Mouse (Mus musculus) heart, embryonic 15.5 days (tissue): ENCODE results near the gene Bin2. TPM values are rescaled to one million over a fixed set of nuclear protein-coding genes. Genes with fewer than 3 reads are reported as not detected.
A peak's percentile ranks its signal among the peaks of the same experiment; 100 is the strongest.

Experiments
- ATAC-seq: fragments of 200-750 bp; cut with Nextera tagmentation; replicated peaks from 2 replicates; pipeline ENCODE4 v1.8.0; 2017; ENCODE audit warnings: low read depth, moderate TSS enrichment; ENCODE audit not compliant: insufficient number of reproducible peaks, insufficient read depth, low FRiP score
- H3K27ac ChIP-seq: fragments of 300-500 bp; sonication (generic); 2 replicates; pipeline ENCODE4 v1.5.1; 2015; ENCODE audit warnings: mild to moderate bottlenecking, inconsistent platforms
- H3K27me3 ChIP-seq: fragments of 300-500 bp; sonication (generic); 2 replicates; pipeline ENCODE4 v1.6.1; 2015; ENCODE audit warnings: inconsistent platforms
- H3K36me3 ChIP-seq: fragments of 300-500 bp; sonication (generic); 2 replicates; pipeline ENCODE4 v1.6.1; 2015; ENCODE audit warnings: mild to moderate bottlenecking, inconsistent platforms
- H3K4me1 ChIP-seq: fragments of 300-500 bp; sonication (generic); replicated peaks from 2 replicates; pipeline ENCODE4 v1.6.1; 2015; ENCODE audit warnings: inconsistent platforms
- H3K4me2 ChIP-seq: fragments of 300-500 bp; sonication (generic); 2 replicates; pipeline ENCODE4 v1.6.1; 2015; ENCODE audit warnings: inconsistent platforms, mild to moderate bottlenecking, moderate library complexity
- H3K4me3 ChIP-seq: fragments of 300-500 bp; sonication (generic); 2 replicates; pipeline ENCODE4 v1.5.1; 2015; ENCODE audit warnings: mild to moderate bottlenecking, inconsistent platforms
- H3K9ac ChIP-seq: fragments of 300-500 bp; sonication (generic); 2 replicates; pipeline ENCODE4 v1.6.1; 2015; ENCODE audit warnings: mild to moderate bottlenecking, inconsistent platforms
- H3K9me3 ChIP-seq: fragments of 300-500 bp; sonication (generic); replicated peaks from 2 replicates; pipeline ENCODE4 v1.6.1; 2016; ENCODE audit warnings: inconsistent platforms
- WGBS: fragments of 180-500 bp; shearing (Covaris S2); methylation state at CpG from one replicate; pipeline ENCODE4 v1.1.7; 2015; ENCODE audit warnings: mixed read lengths; 5-methylcytosine and 5-hydroxymethylcytosine counted together
- polyA plus RNA-seq: library from polyadenylated mRNA; unstranded; fragments of >200 nt; fragmentation: Nextera tagmentation; extraction: Ambion mirVana; gene quantifications from 2 replicates; pipeline ENCODE4 v1.2.1, GENCODE M21; 2015

The Bin2 gene
- polyA plus RNA-seq, 1 experiment from 2014 or later: 2.6 TPM

GRCm38 (mm10) chr15:100681770-100682169, 12.4 kb upstream of the Bin2 start:
- Histone ChIP-seq H3K36me3 (no peaks in the 10 kb centered on the region), H3K9me3 (no peaks in the 10 kb centered on the region), H3K9ac (no peak overlapping the region), H3K4me1 (peaks cover 8% of the 10 kb centered on the region; the same call in 1 of the 2 replicates), H3K4me2 (no peak overlapping the region), H3K4me3 (no peak overlapping the region), H3K27ac (no peak overlapping the region), H3K27me3 (peaks cover 5% of the 10 kb centered on the region; the same call in 1 of the 2 replicates)
- 48% methylated on average over 7 of the region's 7 CpGs for WGBS
- no peak for ATAC-seq

GRCm38 (mm10) chr15:100680381-100680780, 11.0 kb upstream of the Bin2 start:
- no peaks in the 10 kb centered on the region for H3K36me3 ChIP-seq
- no peaks in the 10 kb centered on the region for H3K27me3 ChIP-seq
- H3K4me1 ChIP-seq: peaks cover 8% of the 10 kb centered on the region; the same call in 1 of the 2 replicates
- no peak overlapping the region for H3K9ac ChIP-seq
- WGBS: 45% methylated on average over 3 of the region's 3 CpGs
- no peak overlapping the region for H3K4me2 ChIP-seq
- H3K9me3 ChIP-seq: no peaks in the 10 kb centered on the region
- H3K27ac ChIP-seq: no peak overlapping the region
- no peak for ATAC-seq
- no peak overlapping the region for H3K4me3 ChIP-seq

GRCm38 (mm10) chr15:100679005-100679404, 9.7 kb upstream of the Bin2 start:
- no peaks in the 10 kb centered on the region for H3K27me3 ChIP-seq
- H3K9me3 ChIP-seq: no peaks in the 10 kb centered on the region
- H3K4me1 ChIP-seq: peaks cover 8% of the 10 kb centered on the region
- no peak overlapping the region for H3K4me2 ChIP-seq
- no peak overlapping the region for H3K27ac ChIP-seq
- no peak for ATAC-seq
- H3K9ac ChIP-seq: no peak overlapping the region
- no peaks in the 10 kb centered on the region for H3K36me3 ChIP-seq
- no peak overlapping the region for H3K4me3 ChIP-seq
- WGBS: 89% methylated on average over 14 of the region's 14 CpGs

- Histone ChIP-seq H3K9me3 (no peaks in the 10 kb centered on the region), H3K36me3 (no peaks in the 10 kb centered on the region), H3K4me3 (no peak overlapping the region), H3K27ac (no peak overlapping the region), H3K4me1 (peaks cover 12% of the 10 kb centered on the region), H3K4me2 (no peak overlapping the region), H3K9ac (no peak overlapping the region), H3K27me3 (no peaks in the 10 kb centered on the region)
- 80% methylated on average over 12 of the region's 12 CpGs for WGBS
- ATAC-seq: no peak
Observed at GRCm38 (mm10) chr15:100678581-100678980, 9.2 kb upstream of the Bin2 start.

- no peak overlapping the region for H3K4me2 ChIP-seq
Observed at GRCm38 (mm10) chr15:100677675-100678074, 8.3 kb upstream of the Bin2 start.

GRCm38 (mm10) chr15:100676521-100676920, 7.2 kb upstream of the Bin2 start:
- Histone ChIP-seq H3K27me3 (no peaks in the 10 kb centered on the region), H3K4me1 (peaks cover 16% of the 10 kb centered on the region), H3K9me3 (no peaks in the 10 kb centered on the region), H3K36me3 (no peaks in the 10 kb centered on the region), H3K4me2 (no peak overlapping the region), H3K9ac (no peak overlapping the region), H3K27ac (no peak overlapping the region), H3K4me3 (no peak overlapping the region)
- WGBS: 81% methylated on average over 1 of the region's 1 CpGs
- no peak for ATAC-seq

More at GRCm38 (mm10) chr15:100677675-100678074, 8.3 kb upstream of the Bin2 start:
- no peaks in the 10 kb centered on the region for H3K36me3 ChIP-seq
- peaks cover 16% of the 10 kb centered on the region for H3K4me1 ChIP-seq
- ATAC-seq: no peak
- 87% methylated on average over 8 of the region's 8 CpGs for WGBS
- no peaks in the 10 kb centered on the region for H3K27me3 ChIP-seq
- no peak overlapping the region for H3K9ac ChIP-seq
- no peak overlapping the region for H3K4me3 ChIP-seq
- no peak overlapping the region for H3K27ac ChIP-seq
- no peaks in the 10 kb centered on the region for H3K9me3 ChIP-seq

- H3K27ac ChIP-seq: no peak overlapping the region
- H3K4me1 ChIP-seq: peaks cover 16% of the 10 kb centered on the region
- no peak for ATAC-seq
- H3K9ac ChIP-seq: no peak overlapping the region
- WGBS: 48% methylated on average over 3 of the region's 3 CpGs
- H3K4me3 ChIP-seq: no peak overlapping the region
- H3K27me3 ChIP-seq: no peaks in the 10 kb centered on the region
- no peak overlapping the region for H3K4me2 ChIP-seq
- no peaks in the 10 kb centered on the region for H3K9me3 ChIP-seq
- H3K36me3 ChIP-seq: no peaks in the 10 kb centered on the region
Observed at GRCm38 (mm10) chr15:100675486-100675885, 6.1 kb upstream of the Bin2 start.

- Histone ChIP-seq H3K4me3 (no peak overlapping the region), H3K9me3 (no peaks in the 10 kb centered on the region), H3K36me3 (no peaks in the 10 kb centered on the region), H3K9ac (no peak overlapping the region), H3K4me1 (peaks cover 16% of the 10 kb centered on the region), H3K4me2 (no peak overlapping the region), H3K27me3 (no peaks in the 10 kb centered on the region), H3K27ac (peak overlapping the region; percentile 55)
- 77% methylated on average over 10 of the region's 10 CpGs for WGBS
- ATAC-seq: no peak
Observed at GRCm38 (mm10) chr15:100674566-100674965, 5.2 kb upstream of the Bin2 start.

GRCm38 (mm10) chr15:100673585-100674391, 4.4 kb upstream of the Bin2 start:
- no peak overlapping the region for H3K9ac ChIP-seq
- WGBS: 28% methylated on average over 12 of the region's 12 CpGs
- H3K36me3 ChIP-seq: no peaks in the 10 kb centered on the region
- H3K4me3 ChIP-seq: no peak overlapping the region
- no peaks in the 10 kb centered on the region for H3K9me3 ChIP-seq
- H3K4me2 ChIP-seq: peak overlapping the region; percentile 34
- H3K27ac ChIP-seq: peak overlapping the region; percentile 55
- H3K4me1 ChIP-seq: peaks cover 16% of the 10 kb centered on the region
- ATAC-seq: peak; percentile 68
- no peaks in the 10 kb centered on the region for H3K27me3 ChIP-seq

GRCm38 (mm10) chr15:100670833-100671232, 1.5 kb upstream of the Bin2 start:
- ATAC-seq: no peak
- Histone ChIP-seq H3K9ac (no peak overlapping the region), H3K4me1 (peaks cover 28% of the 10 kb centered on the region), H3K27me3 (no peaks in the 10 kb centered on the region), H3K27ac (no peak overlapping the region), H3K4me2 (no peak overlapping the region), H3K9me3 (no peaks in the 10 kb centered on the region), H3K4me3 (no peak overlapping the region), H3K36me3 (no peaks in the 10 kb centered on the region)
- WGBS: 71% methylated on average over 5 of the region's 5 CpGs

GRCm38 (mm10) chr15:100670004-100670403, 651 bp upstream of the Bin2 start:
- Histone ChIP-seq H3K27ac (no peak overlapping the region), H3K27me3 (no peaks in the 10 kb centered on the region), H3K4me3 (no peak overlapping the region), H3K9me3 (no peaks in the 10 kb centered on the region), H3K36me3 (no peaks in the 10 kb centered on the region), H3K9ac (no peak overlapping the region), H3K4me1 (peaks cover 26% of the 10 kb centered on the region), H3K4me2 (no peak overlapping the region)
- no peak for ATAC-seq
- WGBS: 76% methylated on average over 8 of the region's 8 CpGs
